Mouse (Mus musculus) limb, embryonic 12.5 days (tissue): Measurements from ENCODE around the gene Prr5. TPM values are rescaled to one million over a fixed set of nuclear protein-coding genes. Genes with fewer than 3 reads are reported as not detected.

ENCODE experiments used
- ATAC-seq: fragments of 200-750 bp; cut with Nextera tagmentation; 2 replicates; pipeline ENCODE4 v1.8.0; 2017; ENCODE audit warnings: low read depth, moderate TSS enrichment; ENCODE audit not compliant: insufficient number of reproducible peaks, insufficient read depth, low FRiP score, low TSS enrichment
- H3K27ac ChIP-seq: fragments of 300-500 bp; sonication (generic); 2 replicates; pipeline ENCODE4 v1.5.1; 2016; ENCODE audit warnings: mild to moderate bottlenecking, moderate library complexity
- H3K27me3 ChIP-seq: fragments of 300-500 bp; sonication (generic); 2 replicates; pipeline ENCODE4 v1.6.1; 2016; ENCODE audit warnings: mild to moderate bottlenecking, moderate library complexity
- H3K36me3 ChIP-seq: fragments of 300-500 bp; sonication (generic); 2 replicates; pipeline ENCODE4 v1.6.1; 2016; ENCODE audit warnings: mild to moderate bottlenecking, moderate library complexity
- H3K4me1 ChIP-seq: fragments of 300-500 bp; sonication (generic); replicated peaks from 2 replicates; pipeline ENCODE4 v1.6.1; 2016
- H3K4me2 ChIP-seq: fragments of 300-500 bp; sonication (generic); 2 replicates; pipeline ENCODE4 v1.6.1; 2016; ENCODE audit warnings: mild to moderate bottlenecking, moderate library complexity
- H3K4me3 ChIP-seq: fragments of 300-500 bp; sonication (generic); replicated peaks from 2 replicates; pipeline ENCODE4 v1.5.1; 2016; ENCODE audit warnings: mild to moderate bottlenecking
- H3K9ac ChIP-seq: fragments of 300-500 bp; sonication (generic); replicated peaks from 2 replicates; pipeline ENCODE4 v1.6.1; 2016; ENCODE audit warnings: mild to moderate bottlenecking, moderate library complexity
- H3K9me3 ChIP-seq: fragments of 300-500 bp; sonication (generic); 2 replicates; pipeline ENCODE4 v1.6.1; 2016; ENCODE audit warnings: mild to moderate bottlenecking, moderate library complexity
- WGBS: fragments of 180-500 bp; shearing (Covaris S2); methylation state at CpG from one replicate; pipeline ENCODE4 v1.1.7; 2016; 5-methylcytosine and 5-hydroxymethylcytosine counted together
- polyA plus RNA-seq: library from polyadenylated mRNA; unstranded; fragments of >200 nt; fragmentation: Nextera tagmentation; extraction: Ambion mirVana; gene quantifications from 2 replicates; pipeline ENCODE4 v1.2.1, GENCODE M21; 2016

Gene Prr5
- polyA plus RNA-seq, 1 experiment from 2014 or later = 16.7 TPM

GRCm38 (mm10) chr15:84680545-84681454 lies 11.4 kb downstream of the Prr5 start:
- peak overlapping the region; percentile 74 for H3K4me3 ChIP-seq
- H3K4me2 ChIP-seq = peak overlapping the region; percentile 95
- 0 out of 2 replicates have a peak, but pooled peaks cover 3% of the 10 kb centered on the region for H3K27me3 ChIP-seq
- H3K9me3 ChIP-seq = no peaks in the 10 kb centered on the region
- H3K4me1 ChIP-seq = peaks cover 47% of the 10 kb centered on the region
- peak overlapping the region; percentile 76 for H3K9ac ChIP-seq
- no peaks in the 10 kb centered on the region for H3K36me3 ChIP-seq
- ATAC-seq = peak; percentile 30; the same call in 1 of the 2 replicates
- peak overlapping the region; percentile 47; the same call in 1 of the 2 replicates for H3K27ac ChIP-seq
- under 1% methylated on average over 46 of the region's 77 CpGs for WGBS

GRCm38 (mm10) chr15:84681455-84682193 lies 12.2 kb downstream of the Prr5 start:
- peaks cover 47% of the 10 kb centered on the region for H3K4me1 ChIP-seq
- H3K9ac ChIP-seq = peak overlapping the region; percentile 76
- no peaks in the 10 kb centered on the region for H3K36me3 ChIP-seq
- H3K4me3 ChIP-seq = peak overlapping the region; percentile 74
- 1% methylated on average over 31 of the region's 31 CpGs for WGBS
- no peaks in the 10 kb centered on the region for H3K9me3 ChIP-seq
- H3K27me3 ChIP-seq = 0 out of 2 replicates have a peak, but pooled peaks cover 3% of the 10 kb centered on the region
- peak overlapping the region; percentile 47; the same call in 1 of the 2 replicates for H3K27ac ChIP-seq
- peak overlapping the region; percentile 95 for H3K4me2 ChIP-seq
- ATAC-seq = 0 out of 2 replicates have a peak, but pooled peaks have one; percentile 16

GRCm38 (mm10) chr15:84682206-84682605 lies 12.8 kb downstream of the Prr5 start:
- H3K4me1 ChIP-seq = peaks cover 50% of the 10 kb centered on the region
- H3K27me3 ChIP-seq = 0 out of 2 replicates have a peak, but pooled peaks cover 3% of the 10 kb centered on the region
- 68% methylated on average over 3 of the region's 3 CpGs for WGBS
- 0 out of 2 replicates have a peak overlapping the region, but pooled peaks have one; percentile 47 for H3K27ac ChIP-seq
- peak overlapping the region; percentile 95 for H3K4me2 ChIP-seq
- H3K9ac ChIP-seq = peak overlapping the region; percentile 31; the same call in 1 of the 2 replicates
- no peaks in the 10 kb centered on the region for H3K36me3 ChIP-seq
- no peak for ATAC-seq
- H3K9me3 ChIP-seq = no peaks in the 10 kb centered on the region
- peak overlapping the region; percentile 74 for H3K4me3 ChIP-seq

- H3K9ac ChIP-seq = peak overlapping the region; percentile 31; the same call in 1 of the 2 replicates
- peak overlapping the region; percentile 95 for H3K4me2 ChIP-seq
- 0 out of 2 replicates have a peak, but pooled peaks cover 3% of the 10 kb centered on the region for H3K27me3 ChIP-seq
- peaks cover 55% of the 10 kb centered on the region for H3K4me1 ChIP-seq
- H3K9me3 ChIP-seq = no peaks in the 10 kb centered on the region
- H3K27ac ChIP-seq = no peak overlapping the region
- ATAC-seq = no peak
- 73% methylated on average over 5 of the region's 5 CpGs for WGBS
- no peaks in the 10 kb centered on the region for H3K36me3 ChIP-seq
- H3K4me3 ChIP-seq = no peak overlapping the region
These were observed 13.4 kb downstream of the Prr5 start for GRCm38 (mm10) chr15:84682821-84683220.

GRCm38 (mm10) chr15:84684520-84684919 lies 15.1 kb downstream of the Prr5 start:
- ATAC-seq = no peak

GRCm38 (mm10) chr15:84685417-84685816 lies 16.0 kb downstream of the Prr5 start:
- Histone ChIP-seq H3K27me3 (no peaks in the 10 kb centered on the region), H3K9me3 (no peaks in the 10 kb centered on the region), H3K9ac (no peak overlapping the region), H3K4me1 (peaks cover 52% of the 10 kb centered on the region), H3K36me3 (peaks cover 22% of the 10 kb centered on the region), H3K4me2 (no peak overlapping the region), H3K27ac (peak overlapping the region; percentile 8; the same call in 1 of the 2 replicates), H3K4me3 (no peak overlapping the region)
- no peak for ATAC-seq
- WGBS = 51% methylated on average over 3 of the region's 3 CpGs

More at GRCm38 (mm10) chr15:84684520-84684919, 15.1 kb downstream of the Prr5 start:
- Histone ChIP-seq H3K4me2 (no peak overlapping the region), H3K27me3 (0 out of 2 replicates have a peak, but pooled peaks cover 3% of the 10 kb centered on the region), H3K36me3 (peaks cover 13% of the 10 kb centered on the region), H3K4me1 (peaks cover 55% of the 10 kb centered on the region), H3K9ac (no peak overlapping the region), H3K9me3 (no peaks in the 10 kb centered on the region), H3K27ac (no peak overlapping the region), H3K4me3 (no peak overlapping the region)
- 71% methylated on average over 5 of the region's 5 CpGs for WGBS

- Histone ChIP-seq H3K4me3 (no peak overlapping the region), H3K27me3 (no peaks in the 10 kb centered on the region), H3K4me2 (no peak overlapping the region), H3K27ac (0 out of 2 replicates have a peak overlapping the region, but pooled peaks have one; percentile 17), H3K4me1 (peaks cover 32% of the 10 kb centered on the region), H3K9me3 (no peaks in the 10 kb centered on the region), H3K36me3 (peaks cover 45% of the 10 kb centered on the region), H3K9ac (no peak overlapping the region)
- 76% methylated on average over 14 of the region's 14 CpGs for WGBS
- no peak for ATAC-seq
These were observed 18.5 kb downstream of the Prr5 start for GRCm38 (mm10) chr15:84687904-84688303.

- WGBS = 90% methylated on average over 6 of the region's 6 CpGs
- ATAC-seq = no peak
- Histone ChIP-seq H3K9me3 (no peaks in the 10 kb centered on the region), H3K27me3 (no peaks in the 10 kb centered on the region), H3K4me2 (no peak overlapping the region), H3K9ac (no peak overlapping the region), H3K4me3 (no peak overlapping the region), H3K36me3 (peaks cover 58% of the 10 kb centered on the region), H3K4me1 (peaks cover 18% of the 10 kb centered on the region), H3K27ac (no peak overlapping the region)
These were observed 19.9 kb downstream of the Prr5 start for GRCm38 (mm10) chr15:84689356-84689755.

- Histone ChIP-seq H3K27ac (no peak overlapping the region), H3K9ac (no peak overlapping the region), H3K9me3 (no peaks in the 10 kb centered on the region), H3K36me3 (peaks cover 67% of the 10 kb centered on the region), H3K27me3 (no peaks in the 10 kb centered on the region), H3K4me2 (no peak overlapping the region), H3K4me3 (no peak overlapping the region), H3K4me1 (peaks cover 16% of the 10 kb centered on the region)
- WGBS = 93% methylated on average over 6 of the region's 6 CpGs
- no peak for ATAC-seq
These were observed 22.1 kb downstream of the Prr5 start for GRCm38 (mm10) chr15:84691513-84691912.

- H3K36me3 ChIP-seq = peaks cover 71% of the 10 kb centered on the region
- 94% methylated on average over 7 of the region's 7 CpGs for WGBS
These were observed 23.2 kb downstream of the Prr5 start for GRCm38 (mm10) chr15:84692645-84693044.

GRCm38 (mm10) chr15:84696021-84696420 lies 26.6 kb downstream of the Prr5 start:
- Histone ChIP-seq H3K27me3 (no peaks in the 10 kb centered on the region), H3K9ac (no peak overlapping the region), H3K4me1 (peaks cover 28% of the 10 kb centered on the region), H3K4me3 (no peak overlapping the region), H3K4me2 (no peak overlapping the region), H3K27ac (no peak overlapping the region; the same call in 1 of the 2 replicates), H3K9me3 (no peaks in the 10 kb centered on the region), H3K36me3 (peaks cover 59% of the 10 kb centered on the region)
- no peak for ATAC-seq
- WGBS = 61% methylated on average over 4 of the region's 4 CpGs

More at GRCm38 (mm10) chr15:84692645-84693044, 23.2 kb downstream of the Prr5 start:
- Histone ChIP-seq H3K9ac (no peak overlapping the region), H3K27ac (no peak overlapping the region), H3K9me3 (no peaks in the 10 kb centered on the region), H3K4me3 (no peak overlapping the region), H3K27me3 (no peaks in the 10 kb centered on the region), H3K4me1 (peaks cover 20% of the 10 kb centered on the region), H3K4me2 (no peak overlapping the region)
- no peak for ATAC-seq
